Mouse (Mus musculus): ENCODE measurements around the gene Aipl1. TPM values are rescaled to one million over a fixed set of nuclear protein-coding genes. Genes with fewer than 3 reads are reported as not detected.

The Aipl1 gene
- total RNA-seq, 1 experiment: 0.18 TPM

- Histone ChIP-seq H3K4me1 (ENCODE audit: control insufficient read depth in 2 of 2, insufficient read depth in 2 of 2, low read length in 2 of 2, poor library complexity in 1 of 2) (peaks cover 0 to 5% of the 10 kb centered on the region in 2 experiments; a peak in 1 of 4 replicates), H3K36me3 (ENCODE audit: control insufficient read depth, insufficient read depth, low read length, poor library complexity, severe bottlenecking) (no peaks in the 10 kb centered on the region), H3K9ac (ENCODE audit: insufficient read depth, low read depth, low read length, poor library complexity, severe bottlenecking) (no peak overlapping the region), H3K27ac (ENCODE audit: insufficient read depth, low read depth, low read length, poor library complexity, severe bottlenecking) (no peak overlapping the region), H3K9me3 (ENCODE audit: control insufficient read depth, insufficient read depth, low read depth, low read length) (no peaks in the 10 kb centered on the region), H3K4me3 (ENCODE audit: insufficient read depth in 1 of 2, low read depth in 1 of 2, low read length in 2 of 2, poor library complexity in 1 of 2, severe bottlenecking in 1 of 2) (no peak overlapping the region)
- in situ Hi-C loops (cut with MboI; ENCODE audit: low sequenced_read_pairs in 2 of 2, unreplicated experiment in 2 of 2): loop anchor here (10.0 to 25.0 kb wide), 3 partner anchors 691 to 848 kb away; partner anchors contain the start of gene Nlrp1a (in 1 of the 2)
- DNase-seq (ENCODE audit: low read depth, low spot score): no peak
- TF ChIP-seq ZC3H11A (IDR thresholded peaks at IDR 0.05; ENCODE audit: borderline replicate concordance, low read depth, low read length): no peak
- no peak for TF ChIP-seq CHD2 (IDR thresholded peaks at IDR 0.05; ENCODE audit: low read depth, low read length)
- no peak for TF ChIP-seq MAFK (IDR thresholded peaks at IDR 0.05; ENCODE audit: insufficient read depth, low read depth, low read length)
- no peak for TF ChIP-seq ZNF384 (IDR thresholded peaks at IDR 0.05; ENCODE audit: low read depth, low read length)
- no peak for TF ChIP-seq HCFC1 (IDR thresholded peaks at IDR 0.05; ENCODE audit: borderline replicate concordance, insufficient read depth, low read length)
These were observed 51.5 kb downstream of the Aipl1 start for GRCm38 (mm10) chr11:71985783-71986182.

DNA sequence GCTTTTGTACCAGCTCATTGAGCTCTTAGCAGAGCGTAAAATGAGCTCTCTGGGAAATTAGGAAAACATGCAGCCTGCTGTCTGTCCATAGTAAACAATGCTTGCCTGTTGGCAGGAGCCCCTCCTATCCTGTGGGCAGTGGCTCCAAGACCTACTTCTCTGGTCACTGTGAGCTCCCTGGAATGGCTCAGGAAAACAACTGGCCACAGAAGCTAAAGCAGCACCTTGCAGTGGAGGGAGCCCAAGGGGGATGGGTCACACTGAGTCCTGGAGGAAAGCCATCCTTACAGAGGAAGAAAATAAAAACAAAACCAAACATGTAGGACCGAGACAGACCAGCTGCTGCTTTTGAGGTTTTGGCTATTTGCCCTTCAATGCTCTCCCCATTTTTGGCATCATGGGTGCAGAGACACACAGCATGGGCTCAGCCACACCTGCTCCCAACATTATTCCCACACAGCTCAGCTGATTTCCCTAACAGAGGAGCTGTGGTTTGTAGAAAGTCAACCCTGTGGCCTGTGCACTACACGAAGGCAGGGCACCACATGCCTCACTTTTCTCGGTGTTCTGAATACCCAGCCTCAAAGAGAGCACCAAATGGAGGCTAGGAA is 52.1 kb downstream of the Aipl1 start:
- no peak overlapping the region for H3K27ac ChIP-seq (ENCODE audit: insufficient read depth, low read depth, low read length, poor library complexity, severe bottlenecking)

DNA sequence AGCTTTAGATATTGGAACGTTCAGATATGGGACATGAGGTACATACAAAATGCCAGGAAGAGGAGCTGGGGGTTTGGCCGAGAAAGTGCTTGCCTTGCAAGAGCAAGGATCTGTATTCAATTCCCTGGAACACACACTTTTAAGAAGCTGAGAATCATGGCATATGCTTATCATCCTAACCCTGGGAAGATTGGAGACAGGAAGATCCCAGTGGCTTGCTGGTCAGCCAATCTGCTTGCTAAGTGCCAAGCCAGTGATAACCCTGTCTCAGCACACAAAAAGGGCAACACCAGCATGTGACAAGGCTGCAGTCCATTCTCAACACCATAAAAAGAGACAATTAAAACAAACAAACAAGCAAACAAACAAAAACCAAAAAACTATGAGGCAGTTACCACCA is 53.2 kb downstream of the Aipl1 start:
- H3K4me3 ChIP-seq (ENCODE audit: insufficient read depth in 1 of 2, low read depth in 1 of 2, low read length in 2 of 2, poor library complexity in 1 of 2, severe bottlenecking in 1 of 2): no peak overlapping the region
- no peak overlapping the region for H3K9ac ChIP-seq (ENCODE audit: insufficient read depth, low read depth, low read length, poor library complexity, severe bottlenecking)
- no peaks in the 10 kb centered on the region for H3K9me3 ChIP-seq (ENCODE audit: control insufficient read depth, insufficient read depth, low read depth, low read length)
- peaks cover 0 to 5% of the 10 kb centered on the region in 2 experiments; a peak in 1 of 4 replicates for H3K4me1 ChIP-seq (ENCODE audit: control insufficient read depth in 2 of 2, insufficient read depth in 2 of 2, low read length in 2 of 2, poor library complexity in 1 of 2)
- in situ Hi-C loops (cut with MboI; ENCODE audit: low sequenced_read_pairs in 2 of 2, unreplicated experiment in 2 of 2): loop anchor here (10.0 to 25.0 kb wide), 3 partner anchors 689 to 847 kb away; partner anchors contain the start of gene Nlrp1a (in 1 of the 2)
- TF ChIP-seq HCFC1 (IDR thresholded peaks at IDR 0.05; ENCODE audit: borderline replicate concordance, insufficient read depth, low read length) (no peak), ZNF384 (IDR thresholded peaks at IDR 0.05; ENCODE audit: low read depth, low read length) (no peak), ZC3H11A (IDR thresholded peaks at IDR 0.05; ENCODE audit: borderline replicate concordance, low read depth, low read length) (no peak), MAFK (IDR thresholded peaks at IDR 0.05; ENCODE audit: insufficient read depth, low read depth, low read length) (no peak), CHD2 (IDR thresholded peaks at IDR 0.05; ENCODE audit: low read depth, low read length) (no peak)
- H3K36me3 ChIP-seq (ENCODE audit: control insufficient read depth, insufficient read depth, low read length, poor library complexity, severe bottlenecking): no peaks in the 10 kb centered on the region
- no peak overlapping the region for H3K27ac ChIP-seq (ENCODE audit: insufficient read depth, low read depth, low read length, poor library complexity, severe bottlenecking)
- DNase-seq (ENCODE audit: low read depth, low spot score): no peak

More for the DNA sequence above, 52.1 kb downstream of the Aipl1 start:
- in situ Hi-C loops (cut with MboI; ENCODE audit: low sequenced_read_pairs in 2 of 2, unreplicated experiment in 2 of 2): loop anchor here (10.0 to 25.0 kb wide), 3 partner anchors 690 to 848 kb away; partner anchors contain the start of gene Nlrp1a (in 1 of the 2)
- Histone ChIP-seq H3K4me1 (ENCODE audit: control insufficient read depth in 2 of 2, insufficient read depth in 2 of 2, low read length in 2 of 2, poor library complexity in 1 of 2) (peaks cover 0 to 5% of the 10 kb centered on the region in 2 experiments; a peak in 1 of 4 replicates), H3K9me3 (ENCODE audit: control insufficient read depth, insufficient read depth, low read depth, low read length) (no peaks in the 10 kb centered on the region), H3K36me3 (ENCODE audit: control insufficient read depth, insufficient read depth, low read length, poor library complexity, severe bottlenecking) (no peaks in the 10 kb centered on the region), H3K4me3 (ENCODE audit: insufficient read depth in 1 of 2, low read depth in 1 of 2, low read length in 2 of 2, poor library complexity in 1 of 2, severe bottlenecking in 1 of 2) (no peak overlapping the region), H3K9ac (ENCODE audit: insufficient read depth, low read depth, low read length, poor library complexity, severe bottlenecking) (no peak overlapping the region)
- DNase-seq (ENCODE audit: low read depth, low spot score): no peak
- TF ChIP-seq ZNF384 (IDR thresholded peaks at IDR 0.05; ENCODE audit: low read depth, low read length) (no peak), MAFK (IDR thresholded peaks at IDR 0.05; ENCODE audit: insufficient read depth, low read depth, low read length) (no peak), HCFC1 (IDR thresholded peaks at IDR 0.05; ENCODE audit: borderline replicate concordance, insufficient read depth, low read length) (no peak), ZC3H11A (IDR thresholded peaks at IDR 0.05; ENCODE audit: borderline replicate concordance, low read depth, low read length) (no peak), CHD2 (IDR thresholded peaks at IDR 0.05; ENCODE audit: low read depth, low read length) (no peak)

Other genes starting within 250 kb of the Aipl1 start
- gene Pimreg, start 4.5 kb upstream of the Aipl1 start, total RNA-seq (2012; rRNA removed): 28.7 and 31.3 TPM in 2 replicates
- 0.32 and 0.36 TPM in 2 replicates for gene Pitpnm3, start 98.3 kb upstream of the Aipl1 start, total RNA-seq (2012; rRNA removed)
- gene Gm43951, start 169.3 kb upstream of the Aipl1 start, total RNA-seq (2012; rRNA removed): 2.8 and 5.1 TPM in 2 replicates
- gene 4933427D14Rik, start 169.9 kb upstream of the Aipl1 start, total RNA-seq (2012; rRNA removed): 8.3 and 8.5 TPM in 2 replicates
- gene Txndc17, start 170.0 kb upstream of the Aipl1 start, total RNA-seq (2012; rRNA removed): 77.1 and 126 TPM in 2 replicates
- gene Med31, start 178.1 kb upstream of the Aipl1 start, total RNA-seq (2012; rRNA removed): 21.5 and 28.6 TPM in 2 replicates
- 7.1 and 8.1 TPM in 2 replicates for gene Slc13a5, start 229.7 kb upstream of the Aipl1 start, total RNA-seq (2012; rRNA removed)

All from ES-E14 (cell line).